Mouse (Mus musculus) left cerebral cortex, adult 9 months (tissue): Measurements from ENCODE around the gene Hoxd11.

ENCODE experiments used
- DNase-seq, 2 experiments: peaks; one replicate each; pipeline ENCODE4 v3.0.0; 2022; ENCODE audit warnings: low spot score in 2 of 2

The Hoxd11 gene

GRCm38 (mm10) chr2:74663291-74663925, 15.9 kb upstream of the Hoxd11 start:
- DNase-seq = peak in 1 of 2 experiments; percentile 65

- DNase-seq = no peak
Observed at GRCm38 (mm10) chr2:74666411-74666810, 12.9 kb upstream of the Hoxd11 start.

- DNase-seq = no peak
Observed at GRCm38 (mm10) chr2:74667191-74667841, 12.0 kb upstream of the Hoxd11 start.

DNA sequence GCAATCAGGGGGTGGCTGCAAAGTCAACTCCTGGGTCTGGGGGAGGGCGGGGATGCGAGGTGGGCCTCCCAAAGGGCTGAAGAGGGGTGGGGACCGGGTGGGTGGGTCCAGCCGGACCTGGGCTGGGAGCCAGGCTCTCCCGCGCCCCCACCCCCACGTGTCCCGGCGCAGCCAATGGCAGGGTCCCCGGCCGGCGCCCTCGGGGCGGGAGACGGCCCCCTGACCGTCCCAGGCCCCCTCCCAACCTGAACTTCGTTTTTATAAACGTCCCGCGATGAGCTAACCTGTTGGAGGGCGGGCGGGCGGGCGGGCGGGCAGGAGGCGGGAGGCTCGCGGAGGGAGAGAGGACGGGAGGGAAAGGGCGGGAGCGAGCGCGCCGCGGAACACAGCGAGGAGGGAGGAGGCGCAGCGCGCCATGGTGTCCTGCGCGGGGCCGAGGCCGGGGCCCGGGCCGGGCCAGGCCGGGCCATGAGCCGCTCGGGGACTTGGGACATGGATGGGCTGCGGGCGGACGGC, 11.5 kb upstream of the Hoxd11 start, which contains the start of gene Hoxd13:
Gene Hoxd13, plus strand, starts transcription at position 469 of the 516 bp plus-strand sequence.
- DNase-seq = no peak

- no peak for DNase-seq
Observed at GRCm38 (mm10) chr2:74668370-74669229, 10.8 kb upstream of the Hoxd11 start.

- no peak for DNase-seq
Observed at GRCm38 (mm10) chr2:74669230-74669578, 10.2 kb upstream of the Hoxd11 start.

DNA sequence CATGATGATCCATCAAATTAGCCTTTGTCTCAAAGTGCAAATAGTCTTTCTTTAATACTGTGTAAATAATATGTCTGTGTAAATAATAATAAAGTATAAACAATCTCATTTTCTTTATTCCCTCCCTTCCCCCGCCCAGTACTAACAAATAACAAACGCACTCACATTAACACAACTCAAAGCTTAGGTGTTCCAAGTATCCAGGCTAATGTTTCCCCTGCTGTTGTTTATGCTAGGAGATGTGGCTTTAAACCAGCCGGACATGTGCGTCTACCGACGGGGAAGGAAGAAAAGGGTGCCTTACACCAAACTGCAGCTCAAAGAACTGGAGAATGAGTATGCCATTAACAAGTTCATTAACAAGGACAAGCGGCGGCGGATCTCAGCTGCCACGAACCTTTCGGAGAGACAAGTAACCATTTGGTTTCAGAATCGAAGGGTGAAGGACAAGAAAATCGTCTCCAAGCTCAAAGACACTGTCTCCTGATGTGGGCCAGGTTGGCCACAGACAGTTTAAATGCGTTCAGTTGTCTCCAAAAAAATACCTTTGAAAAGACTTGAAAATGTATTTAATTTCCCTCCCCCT, 9.6 kb upstream of the Hoxd11 start:
- no peak for DNase-seq

DNA sequence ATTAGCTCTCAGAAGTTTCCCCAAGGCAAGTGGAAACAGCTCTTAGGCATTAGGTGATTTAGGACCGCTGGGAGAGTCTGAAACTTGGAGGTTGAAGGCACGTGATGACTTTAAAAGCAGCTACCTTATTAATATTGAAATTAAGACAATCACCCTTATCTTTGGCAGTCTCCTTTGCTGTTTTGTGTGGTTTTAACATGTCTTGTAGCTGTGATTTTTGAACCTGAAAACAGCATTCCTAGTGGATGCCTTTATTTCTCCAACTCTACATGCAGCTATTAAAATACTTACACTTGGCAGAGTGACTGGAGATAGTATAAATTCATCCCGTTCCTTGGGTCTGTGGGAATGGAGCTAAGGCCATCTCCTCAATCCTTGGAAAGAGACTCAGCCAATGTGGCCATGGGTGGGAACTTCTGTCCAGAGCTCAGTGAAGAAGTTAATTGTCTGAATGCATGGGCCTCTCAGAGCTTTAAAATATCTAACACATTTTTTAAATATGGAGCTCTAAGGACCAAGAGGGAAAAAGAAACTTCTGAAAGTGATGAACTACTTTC, 8.6 kb upstream of the Hoxd11 start:
- no peak for DNase-seq

DNA sequence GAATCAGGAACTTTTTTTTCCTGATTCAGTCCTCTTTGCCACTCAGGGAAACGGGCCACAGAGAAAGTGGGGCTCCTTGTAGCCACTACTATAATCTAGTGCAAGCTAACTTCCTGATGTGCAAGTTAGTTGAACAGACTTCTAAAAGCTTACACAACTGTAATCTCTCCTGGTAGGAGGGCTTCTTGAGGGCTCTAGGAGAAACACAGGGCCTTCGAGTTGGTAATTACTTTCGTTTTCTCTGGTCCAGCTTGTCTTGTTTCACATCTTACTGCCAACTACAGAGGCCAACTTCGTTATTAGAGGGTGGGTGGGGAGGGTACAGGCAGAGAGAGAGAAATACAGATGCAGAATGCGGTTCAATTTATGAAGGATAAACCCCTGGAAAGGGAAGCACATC, 7.5 kb upstream of the Hoxd11 start:
- DNase-seq = no peak

- no peak for DNase-seq
Observed at GRCm38 (mm10) chr2:74672481-74673362, 6.6 kb upstream of the Hoxd11 start.

GRCm38 (mm10) chr2:74673835-74674425, 5.4 kb upstream of the Hoxd11 start:
- DNase-seq = no peak

DNA sequence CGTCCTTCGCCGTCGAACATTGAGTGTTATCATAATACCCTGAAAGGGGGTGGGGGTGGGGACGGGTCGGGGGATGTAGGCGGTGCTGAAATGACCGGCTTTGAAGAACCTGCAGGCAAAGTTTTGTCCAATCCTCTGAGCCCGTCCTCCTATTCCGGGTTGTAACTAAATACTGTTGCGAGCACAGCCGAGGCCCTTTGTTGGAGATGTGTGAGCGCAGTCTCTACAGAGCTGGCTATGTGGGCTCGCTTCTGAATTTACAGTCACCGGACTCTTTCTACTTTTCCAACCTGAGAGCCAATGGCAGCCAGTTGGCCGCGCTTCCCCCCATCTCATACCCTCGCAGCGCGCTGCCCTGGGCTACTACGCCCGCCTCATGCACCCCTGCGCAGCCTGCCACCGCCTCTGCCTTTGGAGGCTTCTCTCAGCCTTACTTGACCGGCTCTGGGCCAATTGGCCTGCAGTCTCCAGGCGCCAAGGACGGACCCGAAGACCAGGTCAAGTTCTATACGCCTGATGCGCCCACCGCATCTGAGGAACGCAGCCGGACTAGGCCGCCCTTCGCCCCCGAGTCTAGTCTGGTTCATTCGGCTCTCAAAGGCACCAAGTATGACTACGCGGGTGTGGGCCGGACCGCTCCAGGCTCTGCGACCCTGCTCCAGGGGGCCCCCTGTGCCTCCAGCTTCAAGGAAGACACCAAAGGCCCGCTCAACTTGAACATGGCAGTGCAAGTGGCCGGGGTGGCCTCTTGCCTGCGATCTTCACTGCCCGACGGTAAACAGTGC, 4.3 kb upstream of the Hoxd11 start, which contains the start of gene Hoxd12:
Gene Hoxd12, plus strand, starts transcription at position 133 of the 785 bp plus-strand sequence.
- no peak for DNase-seq

- DNase-seq = no peak
Observed at GRCm38 (mm10) chr2:74675666-74676282, 3.6 kb upstream of the Hoxd11 start.

DNA sequence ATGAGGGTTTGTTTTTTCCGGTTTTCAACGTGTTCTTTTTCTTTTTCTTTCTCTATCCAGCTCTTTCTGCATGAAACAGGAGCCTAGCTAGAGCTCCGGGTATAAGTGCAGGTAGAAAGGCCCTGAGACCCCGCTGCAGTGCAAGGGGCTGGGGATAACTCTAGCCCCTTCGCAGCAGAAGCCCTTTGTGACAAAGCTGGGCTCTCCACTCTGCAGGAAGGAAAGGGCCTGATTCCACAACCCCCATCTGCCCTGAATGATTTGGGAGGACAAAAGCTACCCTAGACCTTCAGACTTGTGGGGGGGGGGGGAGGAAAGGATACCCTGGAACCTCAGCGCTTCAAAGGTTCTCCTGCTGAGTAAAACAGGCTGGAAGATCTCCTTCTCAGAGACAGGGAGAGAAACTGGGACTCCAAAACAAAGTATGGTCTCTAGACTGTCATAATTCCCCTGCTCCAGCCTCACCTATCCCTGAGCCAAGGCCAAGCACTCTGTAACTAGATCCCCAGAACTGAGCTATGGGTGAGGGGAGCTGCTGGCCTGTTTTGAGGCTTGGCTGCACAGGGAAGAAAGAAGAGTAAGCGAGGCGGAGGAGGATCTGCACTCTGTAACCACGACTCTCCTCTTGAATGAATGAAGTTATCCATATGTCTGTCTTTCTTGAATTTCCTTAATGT, 2.8 kb upstream of the Hoxd11 start:
- DNase-seq = no peak

GRCm38 (mm10) chr2:74677106-74677505, 2.3 kb upstream of the Hoxd11 start:
- no peak for DNase-seq

DNA sequence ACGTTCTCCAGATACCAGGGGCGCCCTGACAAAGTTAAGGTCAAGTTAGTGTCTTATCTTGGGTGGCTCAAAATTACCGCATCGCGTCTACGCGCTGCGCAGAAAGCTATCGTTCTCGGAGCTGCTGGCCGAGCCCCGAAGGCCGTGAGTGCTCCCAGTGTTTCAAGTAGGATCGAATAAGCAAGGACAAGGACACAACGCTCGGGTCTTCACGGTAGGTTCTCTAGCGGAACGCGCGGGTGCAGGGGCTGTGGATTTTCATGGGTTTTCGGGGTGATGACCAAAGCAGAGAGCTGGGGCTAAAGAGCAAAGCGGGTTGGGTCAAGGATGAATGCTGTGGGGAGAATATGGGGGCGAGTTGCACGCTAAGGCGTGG, 227 bp downstream of the Hoxd11 start:
- DNase-seq = no peak

- no peak for DNase-seq
Observed at GRCm38 (mm10) chr2:74679980-74680379, 623 bp downstream of the Hoxd11 start.
